Mouse (Mus musculus) T-helper 1 cell (primary cell): ENCODE results near the gene 4933434E20Rik.

Source experiments
- in situ Hi-C: fragments of 300-600 bp; cut with MboI, MseI; formaldehyde crosslinking; loops from one replicate; pipeline ENCODE4 v1.15.1; 2025; ENCODE audit warnings: high pct_unique_total_duplicates

4933434E20Rik gene

DNA sequence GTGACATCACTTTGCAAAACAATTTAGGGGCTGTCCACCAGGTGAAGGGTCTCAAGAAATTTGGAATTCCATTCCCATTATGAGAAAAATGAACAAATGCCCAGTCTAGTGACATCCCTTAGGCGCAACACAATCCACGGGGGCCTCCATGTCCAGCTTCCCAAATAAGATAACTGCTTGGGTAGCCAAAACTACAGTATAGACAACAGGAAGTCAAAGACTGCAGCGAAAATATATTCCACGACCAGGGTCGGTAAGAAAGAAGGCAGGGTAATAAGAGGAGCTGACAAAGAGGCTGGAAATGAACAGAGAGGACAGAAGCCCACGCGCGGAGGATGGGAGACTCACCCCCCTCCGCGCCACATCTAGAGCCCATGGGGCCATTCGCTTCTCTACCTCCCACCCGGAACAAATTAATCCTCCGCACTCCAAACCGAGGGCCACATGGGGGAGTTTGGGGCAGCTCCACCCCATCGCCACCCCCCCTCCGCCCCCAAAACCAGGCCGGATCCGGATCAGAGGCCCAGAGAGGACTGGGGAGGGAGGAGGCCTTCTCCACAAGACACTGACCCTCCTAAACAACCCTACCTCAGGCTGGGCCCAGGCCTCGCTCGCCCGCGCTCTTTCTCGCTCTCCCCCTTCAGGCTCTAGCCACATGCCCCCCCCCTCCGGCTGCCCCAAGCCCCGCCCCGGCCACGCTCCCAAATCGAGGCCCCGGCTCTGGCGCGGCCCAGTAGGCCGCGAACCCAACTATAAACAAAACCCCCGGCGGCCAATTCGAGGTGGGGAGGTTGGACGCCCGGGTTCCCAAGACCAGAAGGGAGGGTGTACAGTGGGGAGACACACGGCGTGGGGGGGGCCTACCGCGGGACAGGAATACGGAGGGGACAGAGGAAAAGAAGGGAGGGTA lies at the start of gene 4933434E20Rik:
TSS of gene 4933434E20Rik (plus strand) at position 196 of the 910 bp plus-strand sequence.
- in situ Hi-C loops: no loop called here

DNA sequence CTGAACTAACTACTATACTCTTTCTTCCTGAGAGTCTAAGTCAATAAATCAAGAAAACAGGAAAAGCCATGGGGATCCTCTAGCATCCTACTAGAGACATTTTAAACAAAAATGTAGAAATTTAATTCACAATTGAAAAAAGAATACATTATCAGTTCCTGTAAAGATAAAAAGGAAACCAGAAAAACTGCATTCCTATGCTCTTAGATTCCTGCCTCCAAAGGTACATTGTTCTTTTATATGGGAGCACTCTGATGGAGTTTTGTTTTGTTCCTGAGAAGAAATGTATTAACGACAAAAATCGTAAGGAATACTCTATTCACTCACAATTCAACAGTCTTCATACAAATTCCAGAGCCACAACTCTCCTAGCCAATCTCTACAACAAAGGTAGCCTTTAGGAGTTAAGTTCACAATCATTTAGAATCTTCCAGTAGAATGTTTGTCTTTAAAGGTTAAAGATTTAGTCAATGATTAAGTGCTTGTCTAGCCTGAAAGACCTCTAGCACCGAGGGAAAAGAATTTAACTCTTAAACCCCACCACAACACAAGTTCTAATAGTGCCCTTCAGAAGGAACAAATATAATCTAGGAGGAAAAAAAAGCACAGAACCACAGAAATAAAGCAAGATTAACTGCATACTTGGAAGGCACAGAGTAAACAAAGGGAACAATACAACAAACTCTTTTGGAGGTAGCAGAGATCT lies 47.2 kb upstream of the 4933434E20Rik start:
- in situ Hi-C loops: loop anchor here (25.0 kb wide), 1 partner anchor 1692 kb away; no protein-coding TSS in a partner anchor

DNA sequence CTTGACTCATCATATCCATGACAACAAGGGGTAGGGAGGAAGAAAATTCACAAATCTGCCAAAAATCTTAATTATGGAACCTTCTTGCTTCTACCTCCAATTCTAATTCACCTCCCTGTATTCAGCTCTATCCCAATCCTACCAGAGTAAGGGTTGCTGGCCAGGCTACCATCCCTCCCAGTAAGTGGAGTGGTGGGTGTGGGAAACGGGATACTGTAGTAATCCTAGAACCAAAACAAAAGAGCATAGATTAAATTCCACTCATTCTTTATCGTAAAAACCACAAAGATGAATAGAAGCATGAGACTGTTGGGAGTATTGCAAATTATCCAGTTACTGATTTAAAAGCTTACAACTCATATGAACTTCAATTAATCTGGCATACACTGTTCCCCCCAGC lies 41.1 kb upstream of the 4933434E20Rik start:
- in situ Hi-C loops: loop anchor here (5.0 to 25.0 kb wide), 2 partner anchors 482 to 1698 kb away; partner anchors contain the start of gene Snapin

DNA sequence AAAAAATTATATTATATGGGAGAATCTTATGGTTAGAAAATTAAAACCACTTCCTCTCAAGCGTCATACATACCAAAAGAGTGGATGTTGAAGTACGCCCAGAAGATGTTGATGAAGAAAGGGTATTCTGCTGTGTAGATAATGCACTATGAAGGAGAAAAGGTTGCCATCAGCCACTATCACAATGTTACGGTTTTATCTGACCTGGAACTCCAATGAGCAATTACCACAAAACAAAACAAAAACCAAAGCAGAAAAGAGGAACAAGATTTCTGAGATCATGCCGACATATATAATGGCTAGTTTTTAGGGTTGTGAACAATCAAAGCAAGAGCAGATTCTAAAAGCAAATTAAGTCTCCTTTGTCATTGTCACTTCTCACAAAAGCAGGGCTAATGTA lies 34.8 kb upstream of the 4933434E20Rik start:
- in situ Hi-C loops: loop anchor here (5.0 to 25.0 kb wide), 2 partner anchors 1319 to 1704 kb away; no protein-coding TSS in a partner anchor

DNA sequence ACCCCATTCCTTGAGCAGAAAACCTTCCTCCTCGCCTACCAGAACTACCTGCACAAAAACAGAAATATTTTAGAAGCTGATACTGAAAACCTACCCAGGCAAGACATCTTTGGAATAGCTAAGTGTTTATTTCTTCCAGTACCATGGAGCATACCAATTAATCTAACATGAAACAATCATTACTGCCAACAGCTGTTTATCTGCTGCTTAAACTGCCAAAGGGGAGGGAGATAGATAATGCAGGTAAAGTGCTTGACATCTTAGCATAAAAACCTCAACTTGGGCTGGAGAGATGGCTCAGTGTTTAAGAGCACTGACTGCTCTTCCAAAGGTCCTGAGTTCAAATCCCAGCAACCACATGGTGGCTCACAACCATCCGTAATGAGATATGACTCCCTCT lies 16.8 kb upstream of the 4933434E20Rik start:
- in situ Hi-C loops: loop anchor here (25.0 kb wide), 1 partner anchor 972 kb away; no protein-coding TSS in a partner anchor

DNA sequence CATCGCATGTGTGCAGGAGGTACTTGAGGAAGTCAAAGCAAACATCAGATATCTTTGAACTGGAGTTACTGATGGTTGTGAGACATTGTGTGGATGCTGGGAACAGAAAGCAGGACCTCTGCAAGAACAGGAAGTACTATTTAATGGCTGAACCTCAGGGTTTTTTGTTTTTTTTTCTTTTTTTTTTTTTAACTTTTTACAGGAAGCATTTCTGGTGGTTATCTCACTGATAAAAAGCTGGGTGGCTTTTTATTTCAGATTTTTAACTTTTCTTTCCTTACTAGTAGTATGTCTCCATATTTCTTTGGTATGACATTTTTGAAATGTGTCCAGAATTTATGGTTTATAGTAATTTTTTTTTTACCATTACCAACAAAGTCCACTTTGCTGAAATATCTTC lies 15.2 kb upstream of the 4933434E20Rik start:
- in situ Hi-C loops: loop anchor here (25.0 kb wide), 1 partner anchor 974 kb away; no protein-coding TSS in a partner anchor

DNA sequence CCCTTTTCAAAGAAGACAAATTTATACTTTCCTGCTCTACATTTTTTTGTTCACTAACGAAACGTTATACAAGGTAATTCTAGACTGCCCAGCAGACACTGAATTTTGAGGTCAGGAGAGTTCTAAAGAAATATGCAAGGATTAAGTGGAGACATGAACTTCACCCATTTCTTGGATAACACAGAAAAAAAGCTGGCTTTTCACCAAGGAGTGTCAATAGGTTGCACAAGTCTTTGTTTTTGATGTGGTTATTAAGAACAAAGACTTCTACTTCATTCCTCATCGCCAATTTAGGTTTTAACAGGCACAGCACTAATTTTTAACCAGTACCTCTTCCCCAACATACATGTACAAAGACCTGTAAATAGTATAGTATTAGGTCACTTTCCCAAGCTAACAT lies 1.7 kb upstream of the 4933434E20Rik start:
- in situ Hi-C loops: loop anchor here (25.0 kb wide), 1 partner anchor 987 kb away; no protein-coding TSS in a partner anchor

DNA sequence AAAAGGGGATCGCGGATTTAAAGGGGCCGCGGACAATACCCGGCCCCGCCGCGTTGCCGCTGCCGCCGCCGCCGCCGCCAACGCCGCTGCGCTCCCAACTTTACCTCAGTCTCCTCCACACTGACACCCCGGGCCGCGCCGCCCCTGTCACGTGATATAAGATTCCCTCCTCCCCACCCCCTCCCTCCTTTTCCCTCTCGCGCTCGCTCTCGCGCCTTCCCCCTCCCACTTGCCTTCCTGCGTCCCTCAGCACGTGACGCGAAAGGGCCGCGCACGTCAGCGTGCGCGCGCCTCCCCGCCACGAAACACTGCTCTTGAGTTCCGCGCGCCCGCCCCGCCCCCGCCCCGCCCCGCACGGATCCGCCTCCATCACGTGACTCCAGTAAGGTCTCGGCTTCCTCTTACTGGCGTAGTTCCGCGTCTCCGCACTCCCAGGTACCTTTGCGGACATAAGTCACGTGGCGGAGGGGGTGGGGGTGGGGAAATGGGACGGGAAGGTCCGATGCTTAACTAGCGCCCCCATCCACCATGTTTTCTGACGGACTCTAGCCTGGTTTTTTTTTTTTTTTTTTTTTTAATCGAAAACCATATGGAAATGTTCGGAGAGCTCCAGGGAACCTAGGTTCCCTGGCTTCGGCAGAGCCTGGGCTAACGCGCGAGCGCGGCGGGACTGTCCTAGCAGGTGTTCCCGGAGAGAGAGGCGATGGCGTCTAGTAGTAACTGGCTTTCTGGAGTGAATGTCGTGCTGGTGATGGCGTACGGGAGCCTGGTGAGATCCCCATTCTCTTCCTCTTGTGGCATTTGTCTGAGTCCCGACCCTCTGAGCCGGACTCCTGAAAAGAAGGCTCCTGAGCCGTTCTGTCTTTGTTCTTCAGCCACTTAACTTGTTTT lies 1.2 kb downstream of the 4933434E20Rik start, which contains the start of gene Ubap2l:
TSS of gene Ubap2l (minus strand) at position 278 of the 891 bp plus-strand sequence.
- in situ Hi-C loops: no loop called here

DNA sequence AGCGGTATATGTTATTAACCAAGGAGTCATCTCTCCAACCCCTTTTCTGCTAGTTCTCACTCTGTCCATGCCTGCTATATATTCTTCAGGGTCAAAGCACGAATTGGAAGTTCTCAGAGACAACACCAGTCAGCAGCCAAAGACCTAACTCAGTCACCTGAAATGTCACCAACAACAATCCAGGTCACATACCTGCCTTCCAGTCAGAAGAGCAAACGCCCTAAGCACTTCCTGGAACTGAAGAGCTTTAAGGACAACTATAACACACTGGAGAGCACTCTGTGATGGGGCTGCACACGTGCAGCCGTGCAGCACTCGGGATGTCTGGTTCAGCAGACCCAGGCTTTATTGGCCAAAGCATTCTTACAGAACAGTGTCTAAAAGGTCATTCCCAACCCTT lies 10.1 kb downstream of the 4933434E20Rik start:
- in situ Hi-C loops: no loop called here

DNA sequence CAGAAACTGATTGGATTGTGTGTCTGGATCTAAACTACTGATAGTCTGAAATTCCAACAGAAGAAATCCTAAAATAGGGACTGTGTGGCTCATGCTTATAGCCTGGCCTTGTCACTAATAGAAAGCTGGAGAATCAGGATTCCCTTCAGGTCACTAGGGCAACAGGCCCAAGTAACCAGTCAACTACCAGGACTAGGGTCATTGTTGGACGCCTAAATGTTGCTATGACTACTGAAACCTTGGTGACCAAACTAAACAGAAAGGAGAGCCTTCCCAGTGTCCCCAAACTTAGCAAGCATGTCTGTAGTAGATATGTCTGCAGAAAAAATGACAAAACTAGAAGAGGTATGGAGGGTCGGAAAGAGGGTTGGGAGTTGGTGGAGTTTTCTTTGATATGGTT lies 11.1 kb downstream of the 4933434E20Rik start:
- in situ Hi-C loops: no loop called here

DNA sequence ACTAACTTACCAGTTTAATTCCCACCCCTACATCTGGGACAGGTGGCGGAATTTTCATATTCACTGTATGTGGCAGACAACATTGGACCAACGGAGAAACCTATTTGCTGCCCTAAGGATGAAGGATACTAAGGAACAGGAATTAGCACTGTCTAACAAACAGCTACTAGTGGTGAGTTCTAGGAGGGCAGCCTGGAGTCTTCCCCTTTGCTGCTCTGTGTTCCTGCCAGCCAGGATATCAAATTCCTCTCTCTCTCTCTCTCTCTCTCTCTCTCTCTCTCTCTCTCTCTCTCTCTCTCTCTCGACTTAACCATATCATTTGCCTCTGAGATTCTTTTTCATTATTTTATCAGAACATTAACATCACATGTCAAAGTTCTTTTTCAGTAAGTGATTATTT lies 12.9 kb downstream of the 4933434E20Rik start:
- in situ Hi-C loops: no loop called here

DNA sequence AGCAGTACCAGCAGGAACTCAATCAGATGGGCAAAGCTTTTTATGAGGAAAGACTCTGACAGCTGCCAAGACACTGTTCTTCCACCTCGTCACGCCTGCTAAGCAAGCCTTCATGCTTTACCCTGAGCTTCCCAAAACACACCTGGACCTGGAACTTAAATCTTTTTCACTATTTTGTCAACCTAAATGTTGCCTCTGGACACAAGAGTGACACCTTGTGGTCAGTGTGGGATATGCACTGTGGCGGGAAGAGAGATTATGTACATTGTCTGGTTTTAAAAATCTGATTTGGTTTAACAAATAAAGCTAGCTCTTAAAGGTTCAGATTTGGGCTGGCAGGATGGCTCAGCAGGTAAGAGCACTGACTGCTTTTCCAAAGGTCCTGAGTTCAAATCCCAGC lies 14.1 kb downstream of the 4933434E20Rik start:
- in situ Hi-C loops: no loop called here

DNA sequence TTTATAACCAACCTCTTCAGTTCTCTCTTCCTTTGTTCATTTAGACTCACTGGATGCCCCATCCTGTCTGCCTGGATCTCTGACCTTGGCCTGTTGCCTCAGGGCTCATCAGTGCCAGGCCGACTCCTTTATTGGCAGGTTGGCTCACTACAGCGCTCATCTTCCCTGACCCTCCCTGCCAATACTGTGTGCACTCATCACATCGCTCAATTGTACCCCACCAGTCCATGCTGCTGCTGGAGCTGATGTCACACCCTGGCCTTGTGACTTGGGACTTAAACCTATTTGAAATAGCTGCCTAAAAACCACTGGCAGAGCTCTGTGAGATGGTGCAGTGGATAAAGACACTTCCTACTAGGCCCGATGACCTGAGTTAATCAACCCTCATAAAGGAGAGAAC lies 16.4 kb downstream of the 4933434E20Rik start:
- in situ Hi-C loops: no loop called here

DNA sequence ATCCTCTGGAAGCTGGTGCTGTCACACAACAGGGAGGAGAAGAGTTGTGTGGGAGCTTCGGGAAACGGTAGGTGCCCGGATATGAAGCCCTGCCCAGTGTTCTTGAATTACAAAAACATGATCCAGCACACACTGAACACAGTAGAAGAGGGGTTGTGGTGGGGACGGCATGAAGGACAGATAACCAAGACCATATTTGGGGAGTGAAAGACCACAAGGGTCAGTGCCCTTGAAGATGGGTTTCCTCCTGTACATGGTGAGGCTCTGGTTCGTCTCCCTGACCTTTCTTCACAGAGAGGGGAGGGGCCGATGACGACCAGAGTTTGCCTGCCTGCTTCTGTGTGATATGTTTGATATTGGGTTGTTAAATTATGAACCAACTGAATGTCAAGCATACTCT lies 18.3 kb downstream of the 4933434E20Rik start:
- in situ Hi-C loops: no loop called here

DNA sequence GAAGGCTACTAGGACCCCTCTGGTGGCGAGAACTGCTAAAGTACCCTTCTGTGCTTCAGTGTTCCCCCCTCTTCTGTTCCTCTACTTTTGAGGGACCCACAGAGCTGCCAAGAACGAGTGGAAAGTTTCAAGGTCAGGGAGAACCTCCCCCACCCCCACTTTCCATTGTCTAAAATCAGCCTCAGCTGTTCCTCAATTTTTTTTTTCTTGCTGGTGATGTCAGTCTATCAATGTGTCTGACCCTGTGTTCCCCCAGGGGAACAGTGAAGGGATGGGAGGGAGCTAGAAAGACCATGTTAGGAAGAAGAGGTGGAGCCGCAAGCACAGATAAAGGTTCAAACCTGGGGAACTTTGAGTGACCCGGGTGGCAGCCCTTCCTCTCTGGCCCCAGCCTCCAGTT lies 20.9 kb downstream of the 4933434E20Rik start, which contains the start of gene Tpm3:
TSS of gene Tpm3 (plus strand) at position 356 of the 400 bp plus-strand sequence.
- in situ Hi-C loops: no loop called here

DNA sequence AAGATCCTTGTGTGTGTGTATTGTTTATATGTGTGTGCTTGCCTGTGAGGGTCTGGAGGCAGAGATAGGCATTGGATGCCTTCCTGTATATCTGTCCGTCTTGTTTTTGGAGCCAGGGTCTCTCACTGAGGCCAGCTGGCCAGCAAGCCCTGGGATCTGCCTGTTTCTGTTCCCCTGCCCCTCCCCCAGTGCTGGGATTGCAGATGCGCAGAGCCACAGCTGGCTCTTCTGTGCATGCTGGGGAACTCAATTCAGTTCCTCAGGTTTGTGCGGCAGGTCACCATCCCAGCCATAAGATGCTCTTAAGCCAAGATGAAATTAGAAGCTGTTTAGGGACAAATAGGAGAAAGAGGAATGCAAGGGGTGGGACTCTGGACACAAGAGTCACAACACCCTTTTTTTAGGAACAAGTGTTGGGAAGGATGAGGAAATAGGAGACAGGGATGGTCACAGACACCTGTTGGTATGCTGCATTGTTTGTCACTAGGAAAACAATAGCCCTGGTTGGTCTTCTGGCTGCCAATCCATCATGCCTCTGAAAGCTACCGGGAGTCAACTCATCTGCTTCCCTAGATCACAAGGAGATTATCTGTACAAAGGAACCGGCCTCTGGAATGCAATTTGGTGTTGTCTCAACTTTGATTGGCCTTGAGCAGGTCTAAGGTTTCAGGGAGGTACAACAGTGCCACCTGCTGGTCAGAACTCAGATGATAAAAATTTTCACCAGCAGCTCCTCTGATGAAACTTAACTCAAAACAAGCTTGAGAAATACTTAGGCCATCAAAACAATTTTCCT lies 25.7 kb downstream of the 4933434E20Rik start:
- in situ Hi-C loops: no loop called here

DNA sequence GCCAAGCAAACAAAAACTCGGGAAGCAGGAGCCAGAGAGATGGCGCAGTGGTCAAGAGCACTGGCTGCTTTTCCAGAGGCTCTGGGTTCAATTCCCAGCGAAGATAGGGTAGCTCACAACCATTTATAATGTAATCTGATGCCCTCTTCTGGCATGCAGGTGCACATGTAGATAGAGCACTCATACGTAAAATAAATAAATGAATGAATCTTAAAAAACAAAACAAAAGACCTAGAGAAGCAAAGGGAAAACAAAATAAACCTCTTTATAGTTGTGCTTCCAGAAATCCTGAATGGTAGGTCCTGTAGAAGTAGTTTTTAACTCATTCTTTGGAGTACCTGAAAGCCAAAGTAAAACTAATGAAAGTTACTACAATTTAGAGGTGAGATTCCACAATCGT lies 26.8 kb downstream of the 4933434E20Rik start:
- in situ Hi-C loops: no loop called here

DNA sequence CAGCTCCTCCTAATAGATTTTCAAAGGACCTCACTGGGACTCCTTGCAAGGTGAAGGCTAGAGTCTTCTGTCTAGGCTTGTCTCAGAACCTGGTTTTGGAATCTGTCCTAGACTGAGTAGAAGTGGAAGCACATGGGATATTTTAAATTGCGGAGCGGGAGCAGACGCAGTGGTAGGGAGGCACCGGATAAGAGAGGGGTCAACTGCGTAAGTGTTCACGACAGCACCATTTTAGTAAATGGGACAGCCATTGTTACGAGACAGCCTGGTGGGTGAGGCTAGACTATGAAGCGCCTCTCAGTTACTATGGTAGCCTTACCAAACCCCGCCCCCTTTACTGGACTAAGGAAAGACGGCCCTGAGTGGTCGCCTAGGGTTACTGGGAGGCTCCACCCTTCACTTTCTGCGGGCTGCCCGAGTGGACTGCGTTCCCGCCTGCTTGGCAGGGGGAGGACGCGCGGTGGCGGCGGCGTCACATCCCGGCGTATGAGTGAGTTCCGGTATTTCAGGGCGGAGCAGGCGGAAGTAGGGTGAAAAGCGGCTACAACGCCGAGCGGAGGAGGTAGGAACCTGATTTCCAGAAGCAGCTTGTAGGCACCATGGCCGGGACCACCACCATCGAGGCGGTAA lies 27.8 kb downstream of the 4933434E20Rik start:
- in situ Hi-C loops: no loop called here

DNA sequence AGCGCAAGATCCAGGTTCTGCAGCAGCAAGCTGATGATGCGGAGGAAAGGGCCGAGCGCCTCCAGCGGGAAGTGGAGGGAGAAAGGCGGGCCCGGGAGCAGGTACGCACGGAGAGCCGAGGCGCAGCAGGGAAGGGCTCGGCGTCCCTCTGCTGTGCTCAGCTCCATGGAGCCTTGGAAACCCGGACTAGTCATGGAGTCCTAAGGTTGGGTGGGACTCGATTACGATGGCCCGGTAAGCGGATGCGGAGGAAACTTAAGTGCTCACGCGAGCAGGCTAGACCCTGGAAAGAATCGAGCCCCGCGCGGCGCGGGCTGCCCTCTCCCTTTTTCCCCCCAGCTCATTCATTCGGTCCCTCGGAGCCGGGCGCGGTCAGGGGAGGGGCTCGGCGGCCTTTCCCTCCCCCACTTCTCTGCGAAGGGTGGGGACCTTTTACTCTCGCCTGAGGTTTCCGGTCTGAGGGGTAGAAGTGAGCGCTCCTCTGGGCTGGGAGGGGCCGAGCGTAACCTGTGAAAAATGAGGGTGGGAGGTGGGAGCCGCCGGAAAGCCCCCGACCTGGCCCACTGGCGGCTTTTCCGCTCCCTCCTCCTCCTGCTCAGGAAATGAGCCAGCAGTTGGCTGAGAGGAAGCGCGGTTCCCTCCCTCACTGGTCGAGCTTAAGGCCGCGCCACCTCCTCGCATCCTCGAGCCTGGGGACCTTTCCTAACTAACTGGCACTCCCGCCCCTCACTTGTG lies 28.5 kb downstream of the 4933434E20Rik start:
- in situ Hi-C loops: no loop called here
